Mouse (Mus musculus): ENCODE data around the gene Nr3c2. TPM values are rescaled to one million over a fixed set of nuclear protein-coding genes. Genes with fewer than 3 reads are reported as not detected.
A peak's percentile ranks its signal among the peaks of the same experiment; 100 is the strongest.

Nr3c2 gene
- 10 to 100 TPM; 17.9 to 22.7 TPM for total RNA-seq (2021)

- intact Hi-C loops (cut with DNase I) = loop anchor here (5.0 to 10.0 kb wide), 2 partner anchors 145 to 233 kb away; no protein-coding TSS in a partner anchor
- DNase-seq (ENCODE audit: low spot score) = peak; percentile 5
These were observed at the start of gene Nr3c2 for GRCm38 (mm10) chr8:76899411-76900154. Gene Nr3c2, plus strand, starts transcription at chr8:76899442.

DNA sequence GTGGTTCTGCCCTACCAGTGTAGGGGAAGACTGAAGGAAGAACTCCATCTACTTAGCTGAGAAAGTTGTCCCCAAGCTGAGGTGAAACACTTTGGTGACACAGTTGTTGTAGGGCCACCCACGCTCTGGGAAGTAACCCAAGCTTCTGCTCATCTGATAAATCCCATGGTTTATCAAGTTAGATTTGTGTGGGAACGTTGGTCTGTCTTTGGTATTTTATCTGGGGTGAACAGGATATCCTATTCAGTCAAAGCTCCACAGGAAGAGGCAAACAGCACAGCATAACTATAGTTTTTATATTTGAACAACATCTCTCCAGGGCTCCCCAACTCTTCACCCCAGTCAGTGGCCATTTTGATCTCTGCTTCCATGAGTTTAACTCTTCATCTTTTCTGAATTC lies 40.7 kb upstream of the Nr3c2 start:
- intact Hi-C loops (cut with DNase I) = no loop called here
- DNase-seq (ENCODE audit: low spot score) = no peak

DNA sequence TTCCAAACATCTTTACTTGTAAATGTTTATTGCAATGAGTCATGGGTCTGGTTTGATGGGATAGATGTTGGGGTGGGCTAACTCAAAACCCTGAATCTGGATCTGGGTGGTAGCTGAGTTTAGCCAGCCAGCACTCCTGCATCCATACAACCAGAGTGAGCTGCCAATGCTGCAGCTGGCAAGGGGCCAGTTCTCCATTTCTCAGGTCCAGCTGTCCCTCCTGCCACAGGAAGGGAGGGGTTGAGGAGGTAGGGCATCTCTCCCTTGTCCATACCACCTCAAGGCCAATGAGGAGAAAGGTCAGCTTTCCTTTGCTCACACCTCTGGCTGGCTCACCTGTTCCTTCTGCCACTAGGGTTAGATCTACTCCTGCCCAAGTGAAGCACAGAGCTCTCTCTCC lies 39.5 kb upstream of the Nr3c2 start:
- DNase-seq (ENCODE audit: low spot score) = no peak
- intact Hi-C loops (cut with DNase I) = no loop called here

GRCm38 (mm10) chr8:76863066-76863465 lies 36.2 kb upstream of the Nr3c2 start:
- intact Hi-C loops (cut with DNase I) = no loop called here
- DNase-seq (ENCODE audit: low spot score) = no peak

- intact Hi-C loops (cut with DNase I) = no loop called here
- no peak for DNase-seq (ENCODE audit: low spot score)
These were observed 22.4 kb upstream of the Nr3c2 start for GRCm38 (mm10) chr8:76876809-76877208.

DNA sequence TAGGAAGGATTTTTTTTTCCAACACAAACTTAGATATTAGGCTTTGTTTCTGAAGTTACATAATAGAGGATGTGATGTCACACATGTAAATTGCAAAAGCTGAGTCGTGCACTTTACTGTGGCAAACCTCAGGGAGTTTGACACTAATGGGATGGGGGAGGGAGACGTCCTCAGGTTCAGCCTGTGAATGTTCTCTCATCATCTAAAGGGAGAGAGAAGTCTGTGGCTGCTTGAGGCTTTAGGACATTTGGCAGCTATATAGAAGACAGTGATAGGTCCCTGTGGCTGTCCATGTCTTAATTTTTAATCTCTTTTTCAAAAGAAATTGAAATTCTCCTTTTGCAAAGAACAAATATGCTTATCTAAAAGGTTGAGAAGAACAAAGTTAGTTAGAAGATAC lies 2.2 kb upstream of the Nr3c2 start:
- intact Hi-C loops (cut with DNase I) = no loop called here
- DNase-seq (ENCODE audit: low spot score) = no peak

GRCm38 (mm10) chr8:76898721-76899410 lies 376 bp upstream of the Nr3c2 start:
- DNase-seq (ENCODE audit: low spot score) = peak; percentile 57
- intact Hi-C loops (cut with DNase I) = no loop called here

- peak; percentile 21 for DNase-seq (ENCODE audit: low spot score)
- intact Hi-C loops (cut with DNase I) = loop anchor here (5.0 to 10.0 kb wide), 2 partner anchors 144 to 232 kb away; no protein-coding TSS in a partner anchor
These were observed 1.2 kb downstream of the Nr3c2 start for GRCm38 (mm10) chr8:76900155-76901141.

GRCm38 (mm10) chr8:76901430-76902204 lies 2.4 kb downstream of the Nr3c2 start:
- intact Hi-C loops (cut with DNase I) = loop anchor here (5.0 to 10.0 kb wide), 2 partner anchors 143 to 231 kb away; no protein-coding TSS in a partner anchor
- peak; percentile 98 for DNase-seq (ENCODE audit: low spot score)

- intact Hi-C loops (cut with DNase I) = loop anchor here (5.0 to 10.0 kb wide), 2 partner anchors 142 to 230 kb away; no protein-coding TSS in a partner anchor
- no peak for DNase-seq (ENCODE audit: low spot score)
These were observed 3.2 kb downstream of the Nr3c2 start for GRCm38 (mm10) chr8:76902205-76903078.

GRCm38 (mm10) chr8:76911206-76911605 lies 12.0 kb downstream of the Nr3c2 start:
- DNase-seq (ENCODE audit: low spot score) = no peak
- intact Hi-C loops (cut with DNase I) = no loop called here

DNA sequence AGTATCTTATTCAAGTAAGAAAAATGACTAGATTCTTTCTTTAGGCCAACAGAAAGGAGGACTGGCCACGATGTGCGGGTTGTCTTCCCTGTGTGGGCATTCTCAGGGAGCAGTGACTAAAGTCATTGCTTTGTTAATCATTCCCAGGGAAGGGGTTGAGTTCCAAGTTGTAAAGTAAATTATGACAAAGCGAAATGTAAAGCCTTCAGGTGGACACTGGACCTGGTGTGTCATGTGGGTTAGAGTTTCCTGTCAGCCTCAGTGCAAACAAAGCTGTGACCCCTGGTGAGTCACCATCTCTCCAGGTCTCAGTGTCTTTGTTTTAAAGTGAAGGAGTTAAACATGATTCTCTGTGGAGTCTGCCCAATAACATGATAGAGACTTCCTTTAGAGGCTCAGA lies 13.4 kb downstream of the Nr3c2 start:
- no peak for DNase-seq (ENCODE audit: low spot score)
- intact Hi-C loops (cut with DNase I) = no loop called here

- DNase-seq (ENCODE audit: low spot score) = no peak
- intact Hi-C loops (cut with DNase I) = no loop called here
These were observed 14.0 kb downstream of the Nr3c2 start for GRCm38 (mm10) chr8:76913207-76913606.

DNA sequence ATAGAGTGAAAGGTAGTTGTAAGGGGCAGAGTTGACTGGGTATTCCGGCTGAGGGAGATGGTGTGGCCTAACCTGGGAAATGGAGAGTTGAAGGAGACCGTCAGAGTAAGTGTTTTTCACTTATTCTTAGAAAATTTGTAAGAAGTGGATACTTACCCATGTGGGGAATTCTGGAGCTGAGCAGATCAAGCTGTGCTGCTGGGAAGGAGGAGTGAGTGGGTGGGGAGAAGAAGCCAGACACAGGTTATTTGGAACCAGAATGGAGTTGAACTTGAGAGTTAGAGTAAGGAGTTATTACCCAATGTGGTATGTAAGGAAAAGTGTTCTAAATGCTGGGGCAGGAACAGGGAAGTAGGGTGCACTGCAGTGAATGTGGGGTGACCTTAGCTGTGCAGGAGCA lies 16.0 kb downstream of the Nr3c2 start:
- intact Hi-C loops (cut with DNase I) = no loop called here
- no peak for DNase-seq (ENCODE audit: low spot score)

GRCm38 (mm10) chr8:76919546-76919945 lies 20.3 kb downstream of the Nr3c2 start:
- no peak for DNase-seq (ENCODE audit: low spot score)
- intact Hi-C loops (cut with DNase I) = no loop called here

- no peak for DNase-seq (ENCODE audit: low spot score)
- intact Hi-C loops (cut with DNase I) = no loop called here
These were observed 24.9 kb downstream of the Nr3c2 start for GRCm38 (mm10) chr8:76924150-76924549.

- intact Hi-C loops (cut with DNase I) = no loop called here
- no peak for DNase-seq (ENCODE audit: low spot score)
These were observed 29.1 kb downstream of the Nr3c2 start for GRCm38 (mm10) chr8:76928326-76928725.

DNA sequence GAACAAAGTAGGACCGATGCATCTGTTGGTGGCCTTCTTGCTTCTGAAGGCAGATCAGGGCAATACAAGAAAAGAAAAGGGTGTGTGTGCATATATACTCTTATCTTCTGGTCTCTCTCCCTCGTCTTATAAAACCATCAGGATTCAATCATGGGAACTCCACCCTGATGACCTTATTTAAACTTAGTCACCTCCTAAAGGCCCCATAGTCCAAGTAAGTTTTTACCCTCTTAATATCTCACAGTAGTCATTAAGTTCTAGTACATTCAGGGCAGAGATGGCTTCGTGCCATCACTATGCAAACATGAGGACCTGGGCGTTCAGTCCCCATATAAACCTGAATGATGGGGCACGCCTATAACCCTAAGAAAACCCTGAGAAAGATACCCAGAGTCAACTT lies 29.6 kb downstream of the Nr3c2 start:
- DNase-seq (ENCODE audit: low spot score) = no peak
- intact Hi-C loops (cut with DNase I) = no loop called here

Data from heart, postnatal 25 days (tissue).